Mouse (Mus musculus) small intestine, adult 2 months (tissue): ENCODE data around the gene Dpp8. TPM values are rescaled to one million over a fixed set of nuclear protein-coding genes. Genes with fewer than 3 reads are reported as not detected.
A peak's percentile ranks its signal among the peaks of the same experiment; 100 is the strongest.
"Not testable (repeated sequence)": the region's sequence is repeated elsewhere in the genome, so short reads cannot be mapped to it uniquely, and the experiment has no call there.

Experiments
- H3K27ac ChIP-seq: fragments of 200-500 bp; 2 replicates; pipeline ENCODE4 v1.5.1; 2012; ENCODE audit warnings: low read depth, low read length, control low read depth, inconsistent platforms; ENCODE audit not compliant: insufficient read depth
- H3K27me3 ChIP-seq: fragments of 200-500 bp; 2 replicates; pipeline ENCODE4 v1.6.1; 2012; ENCODE audit warnings: mild to moderate bottlenecking, moderate library complexity, low read length, inconsistent platforms; ENCODE audit not compliant: control insufficient read depth, insufficient read depth
- H3K36me3 ChIP-seq: fragments of 200-500 bp; 2 replicates; pipeline ENCODE4 v1.6.1; 2012; ENCODE audit warnings: mild to moderate bottlenecking, low read length, control low read depth, inconsistent platforms; ENCODE audit not compliant: control insufficient read depth, insufficient read depth
- H3K4me1 ChIP-seq: fragments of 200-500 bp; 2 replicates; pipeline ENCODE4 v1.6.1; 2012; ENCODE audit warnings: low read length, inconsistent platforms, mixed read lengths; ENCODE audit not compliant: control insufficient read depth, insufficient read depth, insufficient read length
- H3K4me3 ChIP-seq: fragments of 200-500 bp; 2 replicates; pipeline ENCODE4 v1.5.1; 2012; ENCODE audit warnings: low read depth, mild to moderate bottlenecking, control low read depth, inconsistent platforms, low read length, moderate library complexity
- CTCF ChIP-seq: fragments of 200-500 bp; IDR thresholded peaks from 2 replicates; pipeline ENCODE4 v1.5.1; 2012; ENCODE audit warnings: low read depth, mild to moderate bottlenecking, control low read depth, inconsistent platforms, low read length, moderate library complexity, mixed read lengths; ENCODE audit not compliant: insufficient replicate concordance, insufficient read length; ENCODE audit errors: extremely low read depth
- POLR2A ChIP-seq: fragments of 200-500 bp; IDR thresholded peaks from 2 replicates; pipeline ENCODE4 v1.6.1; 2012; ENCODE audit warnings: low read depth, mild to moderate bottlenecking, control low read depth, inconsistent platforms, low read length, moderate library complexity
- WGBS: fragments of 180-500 bp; shearing (Covaris S2); methylation state at CpG from one replicate; pipeline ENCODE4 v1.1.7; 2018; 5-methylcytosine and 5-hydroxymethylcytosine counted together
- polyA plus RNA-seq: library from polyadenylated mRNA; depleted of rRNA; stranded (reverse); fragments of >200 nt; gene quantifications from 2 replicates; pipeline ENCODE4 v1.2.3, GENCODE M21; 2012; rRNA removed

Gene Dpp8
- 17.6 and 21.4 TPM in 2 replicates for polyA plus RNA-seq

GRCm38 (mm10) chr9:65032269-65033108 is at the start of gene Dpp8:
Gene Dpp8 (plus strand): TSS chr9:65032414.
- Histone ChIP-seq H3K27ac (peak within 1 kb of the TSS; percentile 86), H3K27me3 (no peaks in the 10 kb centered on the region), H3K36me3 (peaks cover 4% of the 10 kb centered on the region), H3K4me3 (peak within 1 kb of the TSS; percentile 88), H3K4me1 (peaks cover 6% of the 10 kb centered on the region; the same call in 1 of the 2 replicates)
- under 1% methylated on average over 83 of the region's 85 CpGs for WGBS
- TF ChIP-seq POLR2A (peak; percentile 46; the same call in 1 of the 2 replicates), CTCF (peak; percentile 94)

GRCm38 (mm10) chr9:64985037-64985794 is 47.0 kb upstream of the Dpp8 start:
- WGBS, result 55% methylated on average over 8 of the region's 8 CpGs
- no peak overlapping the region for H3K4me3 ChIP-seq
- H3K36me3 ChIP-seq, result peaks cover 65% of the 10 kb centered on the region
- H3K27me3 ChIP-seq, result no peaks in the 10 kb centered on the region
- H3K27ac ChIP-seq, result no peak overlapping the region
- H3K4me1 ChIP-seq, result no peaks in the 10 kb centered on the region
- TF ChIP-seq POLR2A (no peak), CTCF (no peak)

GRCm38 (mm10) chr9:64985807-64986206 is 46.4 kb upstream of the Dpp8 start:
- Histone ChIP-seq H3K27me3 (no peaks in the 10 kb centered on the region), H3K4me3 (no peak overlapping the region), H3K27ac (no peak overlapping the region), H3K36me3 (peaks cover 67% of the 10 kb centered on the region), H3K4me1 (no peaks in the 10 kb centered on the region)
- WGBS, result 90% methylated on average over 9 of the region's 9 CpGs
- TF ChIP-seq POLR2A (no peak), CTCF (no peak)

- Histone ChIP-seq H3K27ac (no peak overlapping the region), H3K4me1 (no peaks in the 10 kb centered on the region), H3K4me3 (no peak overlapping the region), H3K36me3 (peaks cover 63% of the 10 kb centered on the region), H3K27me3 (no peaks in the 10 kb centered on the region)
- TF ChIP-seq POLR2A, result no peak
- no peak for TF ChIP-seq CTCF
- 89% methylated on average over 2 of the region's 2 CpGs for WGBS
These were observed 44.6 kb upstream of the Dpp8 start for GRCm38 (mm10) chr9:64987651-64988050.

- H3K36me3 ChIP-seq, result peaks cover 61% of the 10 kb centered on the region
- H3K4me1 ChIP-seq, result no peaks in the 10 kb centered on the region
- no peak overlapping the region for H3K4me3 ChIP-seq
- no peak for TF ChIP-seq POLR2A
- TF ChIP-seq CTCF, result no peak
- no peak overlapping the region for H3K27ac ChIP-seq
- H3K27me3 ChIP-seq, result no peaks in the 10 kb centered on the region
- WGBS, result 78% methylated on average over 6 of the region's 6 CpGs
These were observed 43.8 kb upstream of the Dpp8 start for GRCm38 (mm10) chr9:64988443-64988842.

- WGBS, result 92% methylated on average over 7 of the region's 7 CpGs
- no peaks in the 10 kb centered on the region for H3K27me3 ChIP-seq
- peaks cover 59% of the 10 kb centered on the region for H3K36me3 ChIP-seq
- no peak overlapping the region for H3K27ac ChIP-seq
- no peak for TF ChIP-seq POLR2A
- TF ChIP-seq CTCF, result no peak
- no peak overlapping the region for H3K4me3 ChIP-seq
- no peaks in the 10 kb centered on the region for H3K4me1 ChIP-seq
These were observed 41.9 kb upstream of the Dpp8 start for GRCm38 (mm10) chr9:64990291-64990690.

- WGBS, result 92% methylated on average over 1 of the region's 1 CpGs
- not testable (repeated sequence) for H3K27ac ChIP-seq, H3K4me3 ChIP-seq, H3K27me3 ChIP-seq, H3K4me1 ChIP-seq
- peaks cover 41% of the 10 kb centered on the region for H3K36me3 ChIP-seq
These were observed 36.8 kb upstream of the Dpp8 start for GRCm38 (mm10) chr9:64995464-64995863.
